Mouse (Mus musculus) neural tube, embryonic 14.5 days (tissue): ENCODE results near the gene Pde2a. TPM values are rescaled to one million over a fixed set of nuclear protein-coding genes. Genes with fewer than 3 reads are reported as not detected.
"Not testable (repeated sequence)": the region's sequence is repeated elsewhere in the genome, so short reads cannot be mapped to it uniquely, and the experiment has no call there.

Source experiments
- ATAC-seq: fragments of 200-750 bp; cut with Nextera tagmentation; 2 replicates; pipeline ENCODE4 v1.8.0; 2017; ENCODE audit warnings: low read depth, mild to moderate bottlenecking, moderate TSS enrichment, moderate library complexity
- H3K27ac ChIP-seq: fragments of 300-500 bp; sonication (generic); 2 replicates; pipeline ENCODE4 v1.5.1; 2014; ENCODE audit warnings: low read depth, mild to moderate bottlenecking, control low read depth, low read length, moderate library complexity, mixed read lengths
- H3K27me3 ChIP-seq: fragments of 300-500 bp; sonication (generic); 2 replicates; pipeline ENCODE4 v1.6.1; 2014; ENCODE audit warnings: low read length; ENCODE audit not compliant: control insufficient read depth, insufficient read depth
- H3K36me3 ChIP-seq: fragments of 300-500 bp; sonication (generic); 2 replicates; pipeline ENCODE4 v1.6.1; 2014; ENCODE audit warnings: low read length, mixed read lengths; ENCODE audit not compliant: control insufficient read depth, insufficient read depth
- H3K4me1 ChIP-seq: fragments of 300-500 bp; sonication (generic); 2 replicates; pipeline ENCODE4 v1.6.1; 2014; ENCODE audit warnings: low read length; ENCODE audit not compliant: control insufficient read depth, insufficient read depth
- H3K4me2 ChIP-seq: fragments of 300-500 bp; sonication (generic); 2 replicates; pipeline ENCODE4 v1.6.1; 2014; ENCODE audit warnings: mild to moderate bottlenecking, low read depth, low read length, control low read depth
- H3K4me3 ChIP-seq: fragments of 300-500 bp; sonication (generic); 2 replicates; pipeline ENCODE4 v1.5.1; 2014; ENCODE audit warnings: low read depth, low read length, control low read depth, mixed read lengths
- H3K9ac ChIP-seq: fragments of 300-500 bp; sonication (generic); replicated peaks from 2 replicates; pipeline ENCODE4 v1.6.1; 2014; ENCODE audit warnings: low read depth, mild to moderate bottlenecking, control low read depth, low read length, mixed read lengths
- H3K9me3 ChIP-seq: fragments of 300-500 bp; sonication (generic); 2 replicates; pipeline ENCODE4 v1.6.1; 2016; ENCODE audit warnings: low read length; ENCODE audit not compliant: control insufficient read depth
- WGBS: fragments of 180-500 bp; shearing (Covaris S2); extraction: QIAGEN DNeasy Blood & Tissue Kit; methylation state at CpG from one replicate; pipeline ENCODE4 v1.1.7; 2014; 5-methylcytosine and 5-hydroxymethylcytosine counted together
- microRNA counts: library from miRNA; unstranded; fragments of <30 nt; microRNA quantifications from one replicate; lab custom pipeline; 2016
- microRNA-seq: library from miRNA; unstranded; fragments of <30 nt; microRNA quantifications from one replicate; pipeline ENCODE4, GENCODE M21; 2016
- polyA plus RNA-seq: library from polyadenylated mRNA; unstranded; fragments of >200 nt; fragmentation: Nextera tagmentation; extraction: Ambion mirVana; gene quantifications from 2 replicates; pipeline ENCODE4 v1.2.1, GENCODE M21; 2014

The Pde2a gene
- polyA plus RNA-seq, 1 experiment from 2014 or later, result 13.5 TPM

- H3K27ac ChIP-seq, H3K9ac ChIP-seq, H3K36me3 ChIP-seq, H3K4me2 ChIP-seq, ATAC-seq, H3K4me3 ChIP-seq, H3K27me3 ChIP-seq, H3K9me3 ChIP-seq, H3K4me1 ChIP-seq: not testable (repeated sequence)
- 89% methylated on average over 5 of the region's 5 CpGs for WGBS
Measured at GRCm38 (mm10) chr7:101559393-101559792, 137.9 kb downstream of the Pde2a start.

MicroRNAs encoded within 50 kb of the gene (microRNA counts, 519-probe panel; counts per million panel counts)
- not detected for microRNA mmu-miR-139-3p (lab: Ali Mortazavi, UCI)
- microRNA mmu-miR-139-5p (lab: Ali Mortazavi, UCI), result not detected

Small RNAs within 50 kb of the gene (microRNA-seq; reads per million reads assigned to microRNA genes)
- gene Mir139, result 2,177 reads per million, percentile 84 among the genes with 10 or more reads in this experiment

Other genes starting within 250 kb of the Pde2a start
- gene Atg16l2, start 119.4 kb upstream of the Pde2a start, polyA plus RNA-seq, result 17.2 and 28.8 TPM in 2 replicates
- 12.6 and 17.4 TPM in 2 replicates for gene Stard10, start 104.6 kb upstream of the Pde2a start, polyA plus RNA-seq
- 4.0 and 11.1 TPM in 2 replicates for gene Arap1, start 73.6 kb upstream of the Pde2a start, polyA plus RNA-seq
- gene Gm45837, start 10.8 kb upstream of the Pde2a start, polyA plus RNA-seq, result not detected in 2 replicates
- not detected in 2 replicates for gene Art2b, start 163.9 kb downstream of the Pde2a start, polyA plus RNA-seq
- 36.1 and 37.5 TPM in 2 replicates for gene Clpb, start 241.9 kb downstream of the Pde2a start, polyA plus RNA-seq